Mouse (Mus musculus): ENCODE measurements around the gene Bloc1s5. TPM values are rescaled to one million over a fixed set of nuclear protein-coding genes. Genes with fewer than 3 reads are reported as not detected.

Bloc1s5 gene
- total RNA-seq (2023), result 1.3 and 1.9 TPM in 2 replicates

DNA sequence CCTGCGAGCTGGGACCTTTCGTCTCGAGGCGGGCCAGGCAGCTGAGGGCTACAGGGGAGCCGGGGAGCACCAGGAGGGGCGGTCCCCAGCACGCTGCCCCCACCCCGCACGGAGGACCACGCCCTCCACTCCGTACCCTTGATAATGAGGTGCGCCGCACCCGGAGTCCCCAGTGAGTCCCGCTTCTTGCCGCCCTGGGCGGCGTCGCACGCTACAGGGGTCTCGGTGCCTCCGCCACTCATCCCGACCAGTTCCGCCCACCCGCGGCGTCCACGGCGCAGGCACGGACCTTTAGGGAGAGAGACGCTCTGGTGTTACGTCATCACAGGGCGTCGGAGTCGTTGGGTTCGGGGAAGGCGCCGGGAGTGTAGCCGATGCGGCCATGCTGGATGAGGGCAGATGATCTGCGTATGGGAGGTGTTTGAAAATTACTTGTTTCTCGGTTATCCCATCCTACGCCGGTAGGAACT lies at the start of gene Bloc1s5:
TSS of gene Bloc1s5 (minus strand) at position 310 of the 470 bp plus-strand sequence.

GRCm38 (mm10) chr13:38658528-38659280 lies 23.8 kb upstream of the Bloc1s5 start, which contains the start of gene Eef1e1:
Eef1e1 (minus strand) TSS chr13:38659058.

Other genes starting within 250 kb of the Bloc1s5 start
- gene Txndc5, start 106.3 kb downstream of the Bloc1s5 start, total RNA-seq (2023), result 38.5 and 38.9 TPM in 2 replicates
- 5.4 and 7.9 TPM in 2 replicates for gene Eef1e1, start 23.9 kb upstream of the Bloc1s5 start, total RNA-seq (2023)